Mouse (Mus musculus) embryonic facial prominence, embryonic 15.5 days (tissue): ENCODE measurements around the gene Tbc1d10a. TPM values are rescaled to one million over a fixed set of nuclear protein-coding genes. Genes with fewer than 3 reads are reported as not detected.

Experiments
- ATAC-seq: fragments of 200-750 bp; cut with Nextera tagmentation; 2 replicates; pipeline ENCODE4 v1.8.0; 2017; ENCODE audit warnings: low read depth, moderate TSS enrichment; ENCODE audit not compliant: insufficient number of reproducible peaks, low FRiP score, low TSS enrichment
- H3K27ac ChIP-seq: fragments of 300-500 bp; sonication (generic); replicated peaks from 2 replicates; pipeline ENCODE4 v1.5.1; 2015; ENCODE audit warnings: mild to moderate bottlenecking, inconsistent platforms
- H3K27me3 ChIP-seq: fragments of 300-500 bp; sonication (generic); 2 replicates; pipeline ENCODE4 v1.6.1; 2015; ENCODE audit warnings: inconsistent platforms
- H3K36me3 ChIP-seq: fragments of 300-500 bp; sonication (generic); 2 replicates; pipeline ENCODE4 v1.6.1; 2015; ENCODE audit warnings: mild to moderate bottlenecking, inconsistent platforms
- H3K4me1 ChIP-seq: fragments of 300-500 bp; sonication (generic); 2 replicates; pipeline ENCODE4 v1.6.1; 2015; ENCODE audit warnings: inconsistent platforms
- H3K4me2 ChIP-seq: fragments of 300-500 bp; sonication (generic); replicated peaks from 2 replicates; pipeline ENCODE4 v1.6.1; 2015; ENCODE audit warnings: mild to moderate bottlenecking, inconsistent platforms
- H3K4me3 ChIP-seq: fragments of 300-500 bp; sonication (generic); replicated peaks from 2 replicates; pipeline ENCODE4 v1.5.1; 2015; ENCODE audit warnings: mild to moderate bottlenecking, inconsistent platforms
- H3K9ac ChIP-seq: fragments of 300-500 bp; sonication (generic); 2 replicates; pipeline ENCODE4 v1.6.1; 2015; ENCODE audit warnings: inconsistent platforms
- H3K9me3 ChIP-seq: fragments of 300-500 bp; sonication (generic); replicated peaks from 2 replicates; pipeline ENCODE4 v1.6.1; 2016; ENCODE audit warnings: inconsistent platforms
- WGBS: fragments of 180-500 bp; shearing (Covaris S2); methylation state at CpG from one replicate; pipeline ENCODE4 v1.1.7; 2015; 5-methylcytosine and 5-hydroxymethylcytosine counted together
- polyA plus RNA-seq: library from polyadenylated mRNA; unstranded; fragments of >200 nt; fragmentation: Nextera tagmentation; extraction: Ambion mirVana; gene quantifications from 2 replicates; pipeline ENCODE4 v1.2.1, GENCODE M21; 2015

Tbc1d10a gene
- polyA plus RNA-seq, 1 experiment from 2014 or later: 56.2 TPM

DNA sequence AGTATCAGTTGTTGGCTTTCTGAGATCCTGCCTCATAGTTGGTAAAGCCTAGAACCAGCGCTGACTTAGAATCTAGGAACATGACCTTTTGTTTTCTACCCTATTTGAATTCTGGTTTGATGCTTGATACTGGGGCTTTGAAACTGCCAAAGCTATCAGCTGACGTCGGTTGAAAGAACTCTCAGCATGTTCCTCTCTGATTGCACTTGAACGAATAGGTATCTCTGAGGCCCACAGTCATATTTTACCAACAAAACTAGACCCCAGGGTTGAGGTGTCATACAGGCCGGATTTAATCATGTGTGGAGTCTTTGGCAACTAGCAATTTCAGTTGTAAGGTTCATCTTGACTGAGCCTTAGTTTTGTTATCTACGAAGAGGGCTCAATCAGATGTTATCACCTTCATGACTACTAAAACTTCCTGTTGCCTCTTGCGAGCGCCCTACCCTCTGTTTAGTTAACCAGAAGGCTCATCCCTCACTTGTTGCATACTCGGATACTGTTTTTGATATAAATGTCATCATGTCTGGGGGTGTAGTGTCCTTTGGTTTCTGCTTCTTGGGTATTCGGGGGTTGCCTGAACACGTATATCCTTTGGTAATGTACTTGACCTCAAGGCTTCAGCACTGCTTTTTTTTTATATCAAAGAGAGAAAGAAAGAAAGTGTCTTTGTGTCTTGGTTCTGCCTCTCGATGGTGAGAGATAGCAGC is 16.6 kb downstream of the Tbc1d10a start:
- Histone ChIP-seq H3K9ac (no peak overlapping the region), H3K9me3 (no peaks in the 10 kb centered on the region), H3K4me3 (no peak overlapping the region), H3K4me2 (no peak overlapping the region), H3K4me1 (0 out of 2 replicates have a peak, but pooled peaks cover 14% of the 10 kb centered on the region), H3K27ac (peak overlapping the region; percentile 28; the same call in 1 of the 2 replicates), H3K36me3 (peaks cover 25% of the 10 kb centered on the region), H3K27me3 (no peaks in the 10 kb centered on the region)
- ATAC-seq: no peak
- 82% methylated on average over 12 of the region's 12 CpGs for WGBS

- H3K9ac ChIP-seq: no peak overlapping the region
- H3K4me3 ChIP-seq: no peak overlapping the region
- no peak overlapping the region for H3K4me2 ChIP-seq
- peaks cover 30% of the 10 kb centered on the region for H3K36me3 ChIP-seq
- 0 out of 2 replicates have a peak, but pooled peaks cover 14% of the 10 kb centered on the region for H3K4me1 ChIP-seq
- no peaks in the 10 kb centered on the region for H3K27me3 ChIP-seq
- WGBS: 22% methylated on average over 2 of the region's 2 CpGs
- no peak for ATAC-seq
- peak overlapping the region; percentile 28; the same call in 1 of the 2 replicates for H3K27ac ChIP-seq
- no peaks in the 10 kb centered on the region for H3K9me3 ChIP-seq
Measured at GRCm38 (mm10) chr11:4203705-4204074, 17.1 kb downstream of the Tbc1d10a start.

DNA sequence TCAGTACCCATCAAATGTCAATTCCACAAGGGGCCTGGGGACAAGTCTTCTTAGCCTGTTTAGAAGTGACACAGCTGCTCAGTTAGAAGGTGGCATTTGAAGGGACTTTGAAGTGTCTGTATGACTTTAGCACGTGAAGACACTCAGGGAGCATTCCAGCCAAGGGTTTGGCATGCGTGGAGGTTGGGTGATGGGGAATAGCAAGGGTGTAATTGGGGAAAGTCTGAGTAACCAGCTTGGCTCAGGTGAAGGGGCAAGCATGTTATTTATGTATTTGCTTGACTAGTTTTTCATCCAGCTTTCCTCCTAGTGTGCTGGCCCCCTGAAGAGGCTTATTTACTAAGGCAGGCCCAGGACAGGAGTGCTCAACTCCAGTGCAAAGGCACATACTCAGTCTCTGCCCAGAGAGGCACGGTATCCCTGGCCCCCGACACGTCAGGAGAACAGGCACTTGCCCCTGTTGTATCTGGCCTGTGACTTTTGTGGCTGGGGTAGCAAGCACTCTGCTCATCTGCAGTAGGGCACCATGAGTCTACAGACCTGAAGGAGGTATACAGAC is 18.6 kb downstream of the Tbc1d10a start:
- H3K4me3 ChIP-seq: no peak overlapping the region
- no peaks in the 10 kb centered on the region for H3K9me3 ChIP-seq
- peaks cover 40% of the 10 kb centered on the region for H3K36me3 ChIP-seq
- 0 out of 2 replicates have a peak, but pooled peaks cover 5% of the 10 kb centered on the region for H3K4me1 ChIP-seq
- 75% methylated on average over 5 of the region's 5 CpGs for WGBS
- no peak overlapping the region for H3K4me2 ChIP-seq
- no peak overlapping the region for H3K9ac ChIP-seq
- no peak overlapping the region for H3K27ac ChIP-seq
- ATAC-seq: no peak
- H3K27me3 ChIP-seq: no peaks in the 10 kb centered on the region

DNA sequence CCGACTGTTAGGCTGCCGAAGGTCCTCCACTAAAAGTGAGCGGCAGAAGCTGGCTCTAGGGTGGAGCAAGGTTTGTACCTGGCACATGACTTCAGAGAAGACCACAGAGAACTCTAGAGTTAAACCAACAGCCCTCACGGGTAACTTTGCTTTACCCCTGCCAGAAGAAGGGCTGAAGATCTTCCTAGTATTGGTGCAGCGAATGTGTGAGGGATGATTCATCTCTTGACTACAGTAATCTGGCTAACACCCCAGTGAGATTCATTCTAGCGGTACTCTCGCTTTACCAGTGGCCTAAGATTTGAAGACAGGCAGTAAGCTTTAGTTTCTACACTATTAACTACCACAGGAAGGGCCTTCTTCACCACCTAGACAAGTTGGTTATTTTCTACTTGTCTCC is 19.4 kb downstream of the Tbc1d10a start:
- H3K4me1 ChIP-seq: 0 out of 2 replicates have a peak, but pooled peaks cover 5% of the 10 kb centered on the region
- H3K4me3 ChIP-seq: no peak overlapping the region
- H3K27ac ChIP-seq: no peak overlapping the region
- no peak overlapping the region for H3K9ac ChIP-seq
- no peaks in the 10 kb centered on the region for H3K27me3 ChIP-seq
- H3K4me2 ChIP-seq: no peak overlapping the region
- no peaks in the 10 kb centered on the region for H3K9me3 ChIP-seq
- H3K36me3 ChIP-seq: peaks cover 48% of the 10 kb centered on the region
- no peak for ATAC-seq
- 81% methylated on average over 7 of the region's 7 CpGs for WGBS

DNA sequence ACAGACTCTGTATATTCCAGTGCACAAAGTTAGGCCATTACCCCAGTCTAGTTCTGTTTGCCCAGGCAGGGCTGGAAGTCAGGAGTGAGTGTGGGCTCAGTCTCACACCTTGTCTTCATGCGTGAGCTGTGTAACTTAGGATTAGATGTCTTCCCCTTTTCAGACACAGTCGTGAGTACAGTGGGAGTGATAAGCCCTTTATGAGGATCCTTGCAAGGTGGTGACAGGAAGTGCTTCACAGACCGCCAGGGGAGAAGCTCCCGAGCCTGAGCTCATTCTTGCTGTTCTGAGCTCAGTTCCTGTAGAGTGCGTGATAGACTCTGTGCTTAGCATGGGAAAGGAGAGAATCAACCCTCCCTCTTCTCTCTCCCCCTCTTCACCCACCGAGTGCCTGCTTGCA is 20.0 kb downstream of the Tbc1d10a start:
- no peaks in the 10 kb centered on the region for H3K27me3 ChIP-seq
- no peaks in the 10 kb centered on the region for H3K9me3 ChIP-seq
- peaks cover 54% of the 10 kb centered on the region for H3K36me3 ChIP-seq
- H3K27ac ChIP-seq: no peak overlapping the region
- 72% methylated on average over 6 of the region's 6 CpGs for WGBS
- ATAC-seq: no peak
- H3K4me2 ChIP-seq: no peak overlapping the region
- H3K4me1 ChIP-seq: 0 out of 2 replicates have a peak, but pooled peaks cover 5% of the 10 kb centered on the region
- no peak overlapping the region for H3K4me3 ChIP-seq
- no peak overlapping the region for H3K9ac ChIP-seq

DNA sequence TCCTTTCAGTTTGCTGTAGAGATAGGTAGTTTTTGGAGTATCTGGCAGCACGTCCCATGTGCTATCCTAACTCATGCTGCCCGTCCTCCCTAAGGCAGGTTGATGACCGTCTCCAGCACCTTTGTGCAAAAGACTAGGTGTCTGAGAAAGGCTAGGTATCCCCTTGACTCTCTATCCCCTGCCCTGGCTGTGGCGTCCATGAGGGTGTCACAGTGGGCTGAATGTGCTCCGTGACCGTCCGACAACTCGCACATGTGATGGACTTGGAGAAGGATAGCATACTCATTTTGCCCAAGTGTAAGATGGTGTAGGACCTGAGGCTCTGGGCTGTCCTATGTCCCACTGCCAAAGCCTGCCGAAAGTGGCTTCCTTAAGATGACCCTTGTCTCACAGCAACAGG is 21.1 kb downstream of the Tbc1d10a start:
- Histone ChIP-seq H3K36me3 (peaks cover 65% of the 10 kb centered on the region), H3K4me1 (0 out of 2 replicates have a peak, but pooled peaks cover 5% of the 10 kb centered on the region), H3K27ac (no peak overlapping the region), H3K4me2 (no peak overlapping the region), H3K27me3 (no peaks in the 10 kb centered on the region), H3K9me3 (no peaks in the 10 kb centered on the region), H3K4me3 (no peak overlapping the region), H3K9ac (no peak overlapping the region)
- ATAC-seq: no peak
- 91% methylated on average over 9 of the region's 9 CpGs for whole genome bisulfite sequencing

- H3K4me1 ChIP-seq: no peaks in the 10 kb centered on the region
- H3K9ac ChIP-seq: no peak overlapping the region
- ATAC-seq: no peak
- H3K27me3 ChIP-seq: no peaks in the 10 kb centered on the region
- no peaks in the 10 kb centered on the region for H3K9me3 ChIP-seq
- H3K36me3 ChIP-seq: peaks cover 82% of the 10 kb centered on the region
- no peak overlapping the region for H3K4me2 ChIP-seq
- no peak overlapping the region for H3K4me3 ChIP-seq
- WGBS: 70% methylated on average over 5 of the region's 5 CpGs
- H3K27ac ChIP-seq: no peak overlapping the region
Measured at GRCm38 (mm10) chr11:4209556-4209955, 23.0 kb downstream of the Tbc1d10a start.

GRCm38 (mm10) chr11:4210786-4211185 is 24.2 kb downstream of the Tbc1d10a start:
- H3K4me1 ChIP-seq: no peaks in the 10 kb centered on the region
- H3K27ac ChIP-seq: no peak overlapping the region
- no peaks in the 10 kb centered on the region for H3K9me3 ChIP-seq
- 88% methylated on average over 1 of the region's 1 CpGs for WGBS
- no peak for ATAC-seq
- H3K9ac ChIP-seq: no peak overlapping the region
- no peak overlapping the region for H3K4me3 ChIP-seq
- peaks cover 92% of the 10 kb centered on the region for H3K36me3 ChIP-seq
- H3K27me3 ChIP-seq: no peaks in the 10 kb centered on the region
- no peak overlapping the region for H3K4me2 ChIP-seq

DNA sequence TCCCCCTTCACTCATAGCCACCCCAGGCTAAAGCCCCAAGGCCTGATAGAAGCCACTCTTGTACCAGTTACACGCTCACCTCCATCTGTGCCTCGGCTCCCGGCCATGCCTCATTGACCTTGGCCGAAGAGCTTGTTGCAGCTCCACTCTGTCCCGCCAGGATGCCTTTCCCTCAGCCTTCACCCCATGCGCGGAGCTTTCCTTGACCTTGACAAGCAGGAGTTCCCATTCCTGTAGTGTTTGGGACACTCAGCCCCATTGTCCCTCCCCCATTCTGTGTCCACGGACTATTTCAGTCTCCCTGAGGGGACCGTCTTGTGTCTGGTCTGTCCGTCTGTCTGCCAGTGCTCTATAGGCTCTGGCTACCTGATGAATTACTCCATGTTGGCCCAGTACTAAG is 26.5 kb downstream of the Tbc1d10a start:
- Histone ChIP-seq H3K9ac (no peak overlapping the region), H3K27ac (no peak overlapping the region), H3K36me3 (peaks cover 74% of the 10 kb centered on the region), H3K4me1 (peaks cover 6% of the 10 kb centered on the region), H3K9me3 (no peaks in the 10 kb centered on the region), H3K27me3 (no peaks in the 10 kb centered on the region), H3K4me2 (no peak overlapping the region), H3K4me3 (no peak overlapping the region)
- no peak for ATAC-seq
- 92% methylated on average over 10 of the region's 10 CpGs for WGBS

GRCm38 (mm10) chr11:4214572-4214971 is 28.0 kb downstream of the Tbc1d10a start:
- Histone ChIP-seq H3K4me2 (no peak overlapping the region), H3K27ac (no peak overlapping the region), H3K9me3 (no peaks in the 10 kb centered on the region), H3K27me3 (no peaks in the 10 kb centered on the region), H3K9ac (no peak overlapping the region), H3K4me1 (peaks cover 21% of the 10 kb centered on the region), H3K4me3 (no peak overlapping the region), H3K36me3 (peaks cover 65% of the 10 kb centered on the region)
- WGBS: 92% methylated on average over 14 of the region's 14 CpGs
- ATAC-seq: no peak

GRCm38 (mm10) chr11:4215061-4215460 is 28.5 kb downstream of the Tbc1d10a start:
- WGBS: 85% methylated on average over 10 of the region's 10 CpGs
- Histone ChIP-seq H3K9ac (no peak overlapping the region), H3K4me1 (peaks cover 21% of the 10 kb centered on the region)

More at GRCm38 (mm10) chr11:4215061-4215460, 28.5 kb downstream of the Tbc1d10a start:
- H3K9me3 ChIP-seq: no peaks in the 10 kb centered on the region
- peak overlapping the region; percentile 71; the same call in 1 of the 2 replicates for H3K27ac ChIP-seq
- peaks cover 60% of the 10 kb centered on the region for H3K36me3 ChIP-seq
- H3K4me3 ChIP-seq: no peak overlapping the region
- ATAC-seq: no peak
- H3K27me3 ChIP-seq: no peaks in the 10 kb centered on the region
- H3K4me2 ChIP-seq: no peak overlapping the region
